Mouse (Mus musculus) CH12F3 (cell line): Measurements from ENCODE around the gene Ecel1.

Source experiments
- in situ Hi-C: fragments of 300-500 bp; cut with MboI; formaldehyde crosslinking; loops from 2 replicates; pipeline ENCODE4 v1.14.3; 2020; ENCODE audit warnings: low sequenced_read_pairs

Ecel1 gene

DNA sequence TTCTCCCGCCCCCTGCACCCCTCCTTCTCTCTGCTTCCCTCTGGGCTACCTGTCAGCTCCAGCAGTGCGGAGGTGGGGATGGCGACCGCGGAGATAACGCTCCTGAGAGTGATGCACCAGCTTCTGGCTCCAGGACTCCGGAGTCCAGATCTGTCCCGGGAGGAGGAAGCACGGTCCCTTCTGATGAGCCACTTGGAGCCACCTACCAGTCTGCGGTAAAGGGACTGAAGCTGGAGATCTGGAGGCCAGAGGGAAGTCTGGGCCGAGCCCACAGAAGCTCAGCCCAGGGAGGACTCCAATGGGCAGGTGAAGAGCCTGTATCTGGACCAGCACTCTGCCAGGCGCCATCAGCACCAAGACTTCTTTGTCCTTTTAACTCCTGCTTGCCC lies at the start of gene Ecel1:
TSS of gene Ecel1 (minus strand) at position 323 of the 389 bp plus-strand sequence.
- in situ Hi-C loops = no loop called here

DNA sequence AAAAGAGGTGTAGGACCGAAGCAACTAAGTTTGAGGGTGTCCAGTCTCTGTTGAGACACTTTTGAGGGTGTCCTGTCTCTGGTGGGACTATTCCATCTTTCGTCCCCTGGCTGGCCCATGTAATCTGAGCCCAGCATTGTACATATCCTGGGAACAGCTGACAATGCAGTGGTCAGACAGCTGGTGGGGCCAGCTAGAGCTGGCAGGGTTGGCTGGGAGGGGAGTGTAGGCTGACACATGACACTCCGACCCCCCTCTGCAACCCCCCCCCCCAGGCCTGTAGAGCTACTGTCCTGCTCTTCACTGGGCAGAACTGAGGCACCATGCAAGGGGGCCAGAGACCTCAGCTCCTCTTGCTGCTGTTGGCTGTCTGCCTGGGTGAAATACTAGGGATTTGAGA lies 49.2 kb upstream of the Ecel1 start:
- in situ Hi-C loops = no loop called here

DNA sequence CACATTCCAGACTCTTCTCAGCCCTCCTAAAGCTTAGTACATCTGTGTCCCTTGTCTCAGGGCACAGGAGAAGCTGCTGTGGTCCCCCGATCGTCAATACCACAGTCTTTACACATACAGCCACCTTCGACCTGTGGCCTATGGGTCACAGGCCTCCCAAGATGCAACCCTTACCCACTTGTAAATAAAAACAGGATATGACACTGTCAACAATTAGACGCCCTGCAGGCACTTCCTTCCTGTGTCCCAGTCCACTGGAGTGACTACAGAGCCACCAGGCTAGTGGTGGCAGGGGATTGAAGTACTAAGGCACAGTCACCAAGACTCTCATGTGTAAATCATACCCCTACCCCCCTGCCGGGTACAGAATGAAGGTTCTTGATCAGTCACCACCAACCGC lies 48.7 kb upstream of the Ecel1 start:
- in situ Hi-C loops = no loop called here

DNA sequence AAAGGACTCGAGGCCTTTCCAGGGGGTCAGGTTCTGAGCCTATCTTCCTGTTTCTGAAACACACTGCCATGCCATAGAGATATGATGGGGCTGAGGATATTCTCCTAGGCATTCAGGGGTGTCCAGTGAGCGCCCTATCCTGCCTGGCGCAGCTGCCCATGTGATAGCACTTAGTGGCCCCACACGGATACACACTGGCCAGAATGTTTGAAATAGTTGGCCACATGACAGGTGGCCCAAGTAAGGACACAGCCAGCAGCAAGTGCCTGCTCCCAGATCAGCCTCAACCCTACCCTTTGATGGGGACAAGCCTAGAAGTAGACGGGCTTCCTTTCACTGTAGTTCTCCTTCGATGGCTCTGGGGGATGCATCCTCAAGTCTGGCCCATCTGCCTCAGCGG lies 48.1 kb upstream of the Ecel1 start, which contains the start of gene Chrng:
TSS of gene Chrng (plus strand) at position 193 of the 400 bp plus-strand sequence.
- in situ Hi-C loops = no loop called here

DNA sequence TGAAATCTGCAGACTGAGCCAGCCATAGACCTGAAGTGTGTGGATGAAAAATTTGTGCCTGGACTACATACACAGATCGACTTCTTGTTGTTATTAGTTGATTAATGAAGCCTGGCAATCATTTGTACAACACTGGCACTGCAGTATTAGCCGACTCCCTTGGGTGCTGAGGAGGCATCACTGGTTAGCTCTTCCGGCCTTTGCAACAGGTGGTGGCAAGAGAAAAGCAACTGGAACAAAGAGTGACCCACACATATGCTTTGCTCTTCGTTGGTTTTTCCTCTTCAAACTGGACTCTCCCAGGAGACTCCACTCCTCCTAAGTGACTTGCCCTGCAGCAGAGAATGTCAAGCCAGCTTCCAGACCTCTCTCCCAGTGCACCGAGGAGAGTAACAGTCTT lies 47.5 kb upstream of the Ecel1 start:
- in situ Hi-C loops = no loop called here

DNA sequence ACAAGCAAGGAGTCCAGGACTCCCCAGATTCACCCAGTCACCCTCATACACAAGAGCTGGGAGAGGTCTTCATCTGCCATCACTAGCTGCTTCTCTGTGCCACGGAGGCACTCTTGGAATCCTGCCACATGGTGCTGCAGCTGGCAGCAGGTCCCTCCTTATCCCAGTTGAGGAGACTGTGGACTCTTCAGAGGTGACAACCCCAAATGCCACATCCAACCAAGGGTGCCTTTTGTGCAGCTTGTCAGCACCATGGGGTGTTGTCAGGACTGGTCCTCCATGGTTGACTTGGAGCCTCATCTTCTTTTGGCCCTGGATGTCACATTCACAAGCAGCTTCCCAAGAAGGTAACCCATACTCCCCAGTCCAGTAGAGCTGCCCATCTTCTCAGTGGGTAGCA lies 45.5 kb upstream of the Ecel1 start:
- in situ Hi-C loops = no loop called here

DNA sequence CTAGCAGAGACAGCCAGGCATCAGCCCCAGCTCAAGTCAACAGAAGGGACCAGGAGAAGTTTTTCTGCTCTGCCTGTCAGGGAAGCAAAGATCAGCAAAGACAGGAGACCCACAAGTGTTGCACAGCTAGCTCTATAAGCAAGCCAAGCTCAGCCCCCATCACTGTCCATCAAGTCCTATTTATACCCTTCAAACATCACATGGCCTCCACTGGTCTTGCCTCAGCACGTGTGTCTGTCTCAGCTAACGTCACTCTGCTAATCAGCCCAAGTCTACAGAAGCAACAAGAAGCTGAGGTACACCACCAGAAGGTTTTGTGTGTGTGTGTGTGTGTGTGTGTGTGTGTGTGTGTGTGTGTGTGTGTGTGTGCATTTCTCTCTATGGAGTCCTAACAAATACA lies 44.5 kb upstream of the Ecel1 start:
- in situ Hi-C loops = no loop called here

DNA sequence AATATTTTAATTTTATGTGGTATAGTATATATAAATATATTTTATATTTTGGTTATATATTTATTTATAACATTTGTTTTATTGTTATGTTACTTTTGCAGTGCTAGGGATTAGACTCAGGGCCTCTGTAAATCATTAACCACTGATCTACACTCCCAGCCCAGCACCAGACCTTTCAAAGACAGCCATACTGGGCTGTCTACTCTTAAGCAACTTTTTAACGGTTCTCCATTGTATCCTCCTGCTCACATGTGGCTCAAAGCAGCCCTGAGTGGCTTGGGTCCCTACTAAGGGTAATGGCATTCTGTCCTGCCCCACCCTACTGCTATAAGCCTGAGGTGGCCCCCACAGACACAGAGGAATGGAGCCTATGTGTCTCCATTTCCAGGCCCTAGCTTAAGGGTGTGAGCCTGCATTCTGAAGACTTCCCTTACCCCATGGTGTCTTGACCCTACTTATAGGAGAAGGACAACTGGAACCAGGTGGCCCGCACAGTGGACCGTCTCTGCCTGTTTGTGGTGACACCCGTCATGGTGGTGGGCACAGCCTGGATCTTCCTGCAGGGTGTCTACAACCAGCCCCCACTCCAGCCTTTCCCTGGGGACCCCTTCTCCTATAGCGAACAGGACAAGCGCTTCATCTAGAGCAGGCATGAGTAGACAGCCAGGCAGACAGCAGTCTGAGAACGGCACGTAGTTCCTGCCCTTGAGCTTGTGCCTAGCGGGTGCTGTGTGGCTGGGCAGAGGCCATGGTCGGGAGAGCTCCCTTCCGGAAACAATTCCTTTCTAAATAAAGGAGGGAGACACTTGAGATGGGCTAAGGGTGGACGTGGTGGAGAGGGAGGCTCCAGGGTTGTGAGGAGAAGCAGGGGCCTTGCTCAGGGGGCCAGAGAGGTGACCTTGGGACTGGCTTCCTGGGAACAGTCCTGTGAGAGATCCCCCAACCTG lies 42.1 kb upstream of the Ecel1 start:
- in situ Hi-C loops = no loop called here

DNA sequence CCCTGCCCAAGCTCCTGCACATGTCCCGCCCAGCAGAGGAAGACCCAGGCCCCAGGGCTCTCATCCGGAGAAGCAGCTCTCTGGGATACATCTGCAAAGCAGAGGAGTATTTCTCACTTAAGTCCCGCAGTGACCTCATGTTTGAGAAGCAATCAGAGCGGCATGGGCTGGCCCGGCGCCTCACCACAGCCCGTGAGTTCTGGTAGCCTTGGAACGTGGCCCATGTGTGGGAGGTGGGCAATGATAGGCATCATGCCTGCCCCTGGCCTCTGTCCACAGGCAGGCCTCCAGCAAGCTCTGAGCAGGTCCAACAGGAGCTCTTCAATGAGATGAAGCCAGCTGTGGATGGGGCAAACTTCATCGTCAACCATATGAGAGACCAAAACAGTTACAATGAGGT lies 41.0 kb upstream of the Ecel1 start:
- in situ Hi-C loops = no loop called here

DNA sequence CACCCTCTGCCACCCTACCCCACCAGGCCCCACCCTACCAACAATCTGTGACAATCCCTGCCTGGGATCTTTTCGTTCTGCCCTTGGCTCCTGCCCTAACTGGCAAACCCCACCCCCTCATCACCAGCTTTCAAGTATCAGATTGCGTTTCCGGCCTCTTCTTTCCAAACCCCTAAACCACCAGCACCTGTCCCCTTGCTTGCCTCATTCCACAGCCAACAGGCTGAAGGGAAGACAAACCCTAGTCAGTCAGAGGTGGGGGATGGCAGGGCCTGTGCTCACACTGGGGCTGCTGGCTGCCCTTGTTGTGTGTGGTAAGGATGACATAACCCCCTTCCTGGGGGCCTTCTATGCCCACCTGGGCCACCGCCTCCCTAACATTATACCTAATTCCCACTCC lies 34.1 kb upstream of the Ecel1 start, which contains the start of gene Chrnd:
TSS of gene Chrnd (plus strand) at position 179 of the 400 bp plus-strand sequence.
- in situ Hi-C loops = no loop called here

DNA sequence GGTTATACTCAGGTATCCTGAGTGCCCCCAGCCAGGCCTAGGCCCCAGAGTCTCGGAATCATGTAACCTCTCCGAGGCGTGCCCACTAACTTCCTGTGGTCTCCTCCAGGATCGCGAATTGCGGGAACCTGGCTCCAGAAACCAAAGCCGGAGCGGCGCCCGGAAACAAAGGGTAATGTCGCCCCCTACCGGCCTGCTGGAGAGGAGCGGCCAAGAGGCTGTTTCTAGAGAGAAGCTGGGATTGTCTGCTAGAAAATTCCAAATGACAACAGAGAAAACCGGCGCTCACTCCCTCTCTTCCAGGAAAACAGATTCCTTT lies 30.7 kb upstream of the Ecel1 start:
- in situ Hi-C loops = no loop called here

DNA sequence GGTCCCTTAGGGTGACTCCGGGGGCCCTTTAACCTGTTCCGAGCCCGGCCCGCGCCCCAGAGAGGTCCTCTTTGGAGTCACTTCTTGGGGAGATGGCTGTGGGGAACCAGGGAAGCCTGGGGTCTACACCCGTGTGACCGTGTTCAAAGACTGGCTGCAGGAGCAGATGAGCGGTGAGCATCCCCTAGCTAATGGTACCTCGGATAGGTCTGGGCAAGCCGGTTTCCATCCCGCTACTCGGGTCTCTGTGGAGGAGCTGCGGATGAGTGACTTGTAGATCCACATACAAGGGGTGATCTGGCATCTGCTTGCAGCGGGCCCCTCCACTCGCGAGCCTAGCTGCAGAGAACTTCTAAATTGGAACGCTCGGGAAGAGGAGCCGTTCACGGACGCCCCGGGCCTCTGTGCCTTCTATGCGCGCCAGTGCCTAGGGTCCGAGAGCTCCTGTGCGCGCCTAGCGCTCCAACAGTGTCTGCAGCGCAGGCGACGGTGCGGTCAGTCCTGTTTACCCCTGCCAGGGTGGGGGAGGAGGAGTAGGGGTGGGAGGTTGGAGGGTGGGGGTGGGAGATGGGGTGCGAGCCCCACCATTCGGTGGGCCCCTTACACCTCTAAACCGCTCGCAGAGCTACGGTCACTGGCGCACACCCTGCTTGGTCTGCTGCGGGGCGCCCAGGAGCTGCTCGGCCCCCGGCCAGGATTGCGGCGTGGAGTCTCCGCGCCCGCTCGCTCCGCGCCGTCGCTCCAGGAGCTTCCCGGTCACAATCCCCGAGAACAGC lies 30.1 kb upstream of the Ecel1 start:
- in situ Hi-C loops = no loop called here

DNA sequence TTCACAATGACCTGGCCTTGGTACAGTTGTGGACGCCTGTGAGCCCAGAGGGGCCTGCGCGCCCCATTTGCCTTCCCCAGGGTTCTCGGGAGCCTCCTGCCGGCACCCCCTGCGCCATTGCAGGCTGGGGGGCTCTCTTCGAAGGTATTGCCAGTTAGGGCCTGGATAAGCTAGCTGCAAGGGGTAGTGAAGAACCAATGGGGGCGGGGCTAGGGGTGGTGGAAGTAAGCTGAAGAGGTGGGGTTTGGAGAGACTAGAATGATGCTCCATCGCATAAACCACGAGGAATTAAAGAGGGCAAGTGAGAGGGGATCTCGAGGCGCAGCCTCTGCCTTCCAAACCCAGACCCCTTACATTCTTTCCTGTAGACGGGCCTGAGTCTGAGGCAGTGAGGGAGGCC lies 29.2 kb upstream of the Ecel1 start:
- in situ Hi-C loops = no loop called here

DNA sequence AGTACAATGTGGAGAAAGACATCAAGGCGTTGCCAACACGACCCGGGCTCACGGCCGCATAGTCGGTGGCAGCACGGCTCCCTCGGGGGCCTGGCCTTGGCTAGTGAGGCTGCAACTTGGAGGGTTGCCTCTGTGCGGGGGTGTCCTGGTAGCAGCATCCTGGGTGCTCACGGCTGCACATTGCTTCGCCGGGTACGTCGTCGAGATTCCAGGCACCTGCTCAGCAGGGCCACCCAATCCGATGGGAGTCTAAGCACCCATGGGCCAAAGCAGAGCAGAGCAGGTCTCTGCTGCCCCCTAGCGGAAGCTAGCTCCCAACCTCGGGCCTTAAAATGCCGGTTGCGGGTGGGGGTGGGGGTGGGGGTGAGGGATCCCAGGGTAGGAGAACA lies 28.4 kb upstream of the Ecel1 start:
- in situ Hi-C loops = no loop called here

DNA sequence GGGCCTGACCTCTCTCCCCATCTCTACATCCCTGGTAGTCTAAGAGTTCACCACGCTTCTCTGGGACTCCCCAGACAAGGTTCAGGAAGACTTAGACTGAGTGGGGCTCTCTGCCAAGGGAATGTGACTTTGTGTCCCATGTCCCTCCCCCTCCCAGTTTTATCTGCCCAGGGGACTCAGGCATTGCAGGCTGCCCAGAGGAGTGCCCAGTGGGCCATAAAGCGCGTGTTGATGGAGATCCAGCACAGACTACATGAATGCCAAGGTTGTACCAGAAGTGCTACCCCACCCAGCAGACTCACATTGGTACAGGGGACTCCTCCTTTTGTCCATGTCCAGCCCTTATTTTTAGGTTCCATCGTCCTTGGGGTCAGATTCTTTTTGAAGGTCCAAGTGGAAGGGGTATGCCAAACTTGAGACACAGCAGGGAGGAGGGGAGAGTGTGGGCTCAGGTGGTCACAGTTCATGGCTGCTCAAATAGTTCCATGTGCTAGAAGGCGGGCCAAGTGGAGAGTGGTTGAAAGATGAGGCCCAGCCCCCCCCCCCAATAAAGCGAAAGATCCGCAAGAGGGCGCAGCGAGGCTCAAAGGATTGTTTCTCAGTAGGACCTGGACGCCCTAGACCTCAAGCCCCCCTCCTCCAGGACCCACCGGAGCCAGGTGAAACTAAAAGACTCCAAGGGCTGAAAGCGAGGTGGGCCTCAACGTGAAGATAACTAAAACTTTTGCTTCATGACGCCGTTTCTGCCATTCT lies 27.9 kb upstream of the Ecel1 start:
- in situ Hi-C loops = no loop called here

DNA sequence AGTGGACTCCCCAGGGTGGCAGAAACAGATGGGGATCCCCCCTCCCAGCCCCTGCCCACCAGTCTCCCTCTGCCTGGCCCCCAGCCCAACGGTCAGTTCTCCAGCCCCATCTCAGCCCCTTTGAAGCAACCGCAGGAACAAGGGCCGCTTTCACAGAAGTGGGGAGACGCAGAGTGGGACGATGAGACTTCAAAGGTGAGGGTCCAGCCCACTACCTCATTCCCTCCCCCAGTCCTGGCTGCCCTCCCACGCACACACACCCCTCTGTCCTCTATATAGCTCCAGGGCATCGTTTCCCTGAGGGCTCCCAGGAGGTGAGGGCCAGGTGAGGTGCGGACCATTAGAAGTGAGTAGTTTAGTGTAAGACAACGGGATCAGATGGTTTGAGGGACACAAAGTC lies 26.7 kb upstream of the Ecel1 start, which contains the start of gene Prss56:
TSS of gene Prss56 (plus strand) at position 301 of the 400 bp plus-strand sequence.
- in situ Hi-C loops = no loop called here

DNA sequence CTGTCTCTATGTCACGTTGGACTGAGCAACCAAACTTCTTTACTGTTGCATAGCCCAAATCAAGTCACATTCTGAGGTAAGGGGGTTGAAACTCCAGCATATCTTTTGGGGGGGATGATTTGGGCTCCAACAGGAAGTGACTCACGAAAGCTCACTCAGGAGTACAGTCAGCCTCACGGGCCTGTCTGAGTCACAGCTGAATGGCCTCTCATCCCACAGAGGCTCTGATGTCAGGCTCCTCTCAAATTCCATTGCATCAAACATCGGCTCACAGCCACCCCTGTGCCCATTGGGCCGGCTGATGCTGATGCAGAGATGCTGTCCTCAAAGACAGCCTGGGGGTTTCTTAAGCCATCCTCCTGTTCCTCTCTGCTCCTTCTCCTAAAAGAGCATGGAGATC lies 24.6 kb upstream of the Ecel1 start:
- in situ Hi-C loops = no loop called here

DNA sequence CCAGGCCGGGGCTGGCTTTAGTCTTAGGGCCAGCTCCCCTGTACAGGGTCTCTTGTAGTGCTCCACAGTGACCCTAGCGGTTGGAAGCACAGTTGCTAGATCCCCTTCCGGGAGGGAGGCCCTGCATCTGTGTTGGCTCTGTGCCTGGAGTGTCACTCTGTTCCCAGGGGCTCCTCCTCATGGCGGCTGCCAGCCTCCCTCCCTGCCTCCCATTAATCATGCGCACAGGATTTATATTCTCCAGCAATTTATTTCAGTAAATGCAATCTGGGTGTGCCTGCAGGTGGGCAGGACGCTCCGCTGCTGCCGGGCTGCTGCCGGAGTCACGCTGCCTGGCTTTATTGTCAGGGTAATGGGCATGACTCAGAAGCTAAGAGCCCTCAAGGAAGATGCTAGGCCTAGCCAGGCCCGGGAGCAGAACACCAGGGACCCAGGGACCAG lies 19.6 kb upstream of the Ecel1 start:
- in situ Hi-C loops = no loop called here

DNA sequence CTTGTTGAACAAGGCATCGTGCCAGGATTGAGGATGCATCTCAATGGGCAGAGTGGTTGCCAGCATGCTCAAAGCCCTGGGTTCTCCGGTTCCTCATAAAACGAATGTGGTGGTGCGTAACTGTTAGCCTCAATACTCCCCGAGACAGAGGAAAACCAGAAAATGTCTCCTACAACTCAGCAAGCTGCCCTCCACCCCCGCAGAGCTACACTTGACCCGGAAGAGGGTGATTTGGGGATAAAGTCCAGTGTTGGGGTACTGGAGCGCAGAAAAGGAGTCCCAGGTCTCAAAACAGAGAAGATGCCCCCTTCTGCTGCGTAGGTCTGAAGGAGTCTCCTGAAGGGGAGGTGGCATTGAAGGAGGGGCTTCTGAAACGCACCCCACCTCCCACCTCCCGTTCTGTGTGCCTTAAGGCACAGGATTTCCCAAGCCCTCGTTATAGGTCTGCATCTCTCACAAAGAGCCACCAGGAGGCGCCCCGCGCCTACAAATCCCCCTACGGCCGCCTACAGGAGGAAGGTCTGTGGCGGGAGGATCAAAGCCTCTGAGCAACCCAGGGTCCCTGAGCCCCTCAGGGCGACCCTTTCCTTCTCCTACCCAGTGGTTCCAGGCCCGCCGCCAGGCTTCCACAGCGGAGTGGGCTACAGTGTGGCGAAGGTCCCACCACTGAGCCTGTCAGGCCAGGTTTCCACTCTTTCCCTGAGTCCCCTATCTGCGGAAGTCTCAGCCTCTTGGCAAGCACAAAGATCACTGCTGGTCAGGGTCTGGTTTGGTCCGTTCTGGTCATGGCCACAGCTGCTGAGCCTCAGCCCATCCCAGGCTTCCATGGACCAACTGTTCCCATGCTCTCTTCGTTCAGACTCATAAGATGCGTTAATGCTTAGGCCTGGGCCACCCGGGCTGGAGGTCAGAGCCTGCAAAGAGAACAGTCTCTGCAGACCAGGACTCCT lies 18.0 kb upstream of the Ecel1 start:
- in situ Hi-C loops = no loop called here

DNA sequence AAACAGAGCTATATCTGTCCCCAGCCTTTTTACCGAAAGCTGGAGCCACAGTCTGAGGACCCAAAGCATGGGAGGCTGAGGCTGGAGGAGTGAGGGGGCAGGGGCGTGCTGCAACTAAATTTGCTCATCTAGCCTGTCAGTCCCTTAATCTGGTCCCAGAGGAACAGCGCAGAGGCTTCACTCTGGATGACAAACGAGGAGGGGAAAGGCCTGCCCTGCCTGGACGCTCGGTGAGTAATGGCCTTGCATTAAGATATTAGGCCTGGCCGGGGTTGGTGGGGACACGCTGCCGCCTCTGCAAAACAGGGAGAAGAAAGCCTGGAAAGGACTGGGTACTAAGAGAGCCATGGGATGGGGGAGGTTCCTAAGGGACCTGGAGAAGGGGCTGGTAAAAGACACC lies 16.0 kb upstream of the Ecel1 start:
- in situ Hi-C loops = no loop called here
